Mouse (Mus musculus) midbrain, postnatal 0 days (tissue): ENCODE data around the gene Eefsec. TPM values are rescaled to one million over a fixed set of nuclear protein-coding genes. Genes with fewer than 3 reads are reported as not detected.

ENCODE experiments used
- ATAC-seq: fragments of 200-750 bp; cut with Nextera tagmentation; 2 replicates; pipeline ENCODE4 v1.8.0; 2017; ENCODE audit warnings: moderate number of reproducible peaks, mild to moderate bottlenecking, moderate TSS enrichment, moderate library complexity; ENCODE audit not compliant: low FRiP score
- DNase-seq: peaks from one replicate; pipeline ENCODE4 v3.0.0-alpha.2; 2015; ENCODE audit warnings: low spot score
- H3K27ac ChIP-seq: fragments of 300-500 bp; sonication (generic); 2 replicates; pipeline ENCODE4 v1.5.1; 2014; ENCODE audit warnings: low read depth, mild to moderate bottlenecking, low read length, mixed read lengths
- H3K27me3 ChIP-seq: fragments of 300-500 bp; sonication (generic); 2 replicates; pipeline ENCODE4 v1.6.1; 2014; ENCODE audit warnings: low read length, control low read depth, mixed read lengths; ENCODE audit not compliant: insufficient read depth
- H3K36me3 ChIP-seq: fragments of 300-500 bp; sonication (generic); 2 replicates; pipeline ENCODE4 v1.6.1; 2014; ENCODE audit warnings: low read length, control low read depth, mixed read lengths; ENCODE audit not compliant: insufficient read depth
- H3K4me1 ChIP-seq: fragments of 300-500 bp; sonication (generic); 2 replicates; pipeline ENCODE4 v1.6.1; 2014; ENCODE audit warnings: mild to moderate bottlenecking, control low read depth, antibody characterized with exemption, low read length, mixed read lengths; ENCODE audit not compliant: insufficient read depth
- H3K4me2 ChIP-seq: fragments of 300-500 bp; sonication (generic); 2 replicates; pipeline ENCODE4 v1.6.1; 2014; ENCODE audit warnings: low read depth, mild to moderate bottlenecking, low read length, mixed read lengths; ENCODE audit not compliant: poor library complexity, severe bottlenecking
- H3K4me3 ChIP-seq: fragments of 300-500 bp; sonication (generic); 2 replicates; pipeline ENCODE4 v1.5.1; 2014; ENCODE audit warnings: low read depth, mild to moderate bottlenecking, low read length, moderate library complexity
- H3K9ac ChIP-seq: fragments of 300-500 bp; sonication (generic); replicated peaks from 2 replicates; pipeline ENCODE4 v1.6.1; 2014; ENCODE audit warnings: mild to moderate bottlenecking, low read length, moderate library complexity, mixed read lengths; ENCODE audit not compliant: poor library complexity, severe bottlenecking
- H3K9me3 ChIP-seq: fragments of 300-500 bp; sonication (generic); 2 replicates; pipeline ENCODE4 v1.6.1; 2016; ENCODE audit warnings: low read length, control low read depth
- CTCF ChIP-seq: IDR thresholded peaks from 2 replicates; pipeline ENCODE4 v1.5.1; 2016; ENCODE audit warnings: antibody characterized with exemption, mild to moderate bottlenecking
- WGBS: fragments of 180-500 bp; shearing (Covaris S2); extraction: QIAGEN DNeasy Blood & Tissue Kit; methylation state at CpG from one replicate; pipeline ENCODE4 v1.1.7; 2014; 5-methylcytosine and 5-hydroxymethylcytosine counted together
- polyA plus RNA-seq: library from polyadenylated mRNA; unstranded; fragments of >200 nt; fragmentation: Nextera tagmentation; extraction: Ambion mirVana; gene quantifications from 2 replicates; pipeline ENCODE4 v1.2.1, GENCODE M21; 2015
- total RNA-seq: library from RNA; depleted of rRNA; stranded (reverse); fragments of >200 nt; gene quantifications from 2 replicates; pipeline ENCODE4 v1.2.3, GENCODE M21; 2014; rRNA removed

Eefsec gene
- total and polyA plus RNA-seq, 2 experiments from 2014 or later: 24.4 to 26.8 TPM

GRCm38 (mm10) chr6:88208321-88208720, 238.0 kb downstream of the Eefsec start:
- DNase-seq (no peak), ATAC-seq (no peak)
- WGBS: 94% methylated on average over 3 of the region's 3 CpGs
- H3K4me2 ChIP-seq: no peak overlapping the region
- peaks cover 38% of the 10 kb centered on the region for H3K27me3 ChIP-seq
- H3K27ac ChIP-seq: no peak overlapping the region
- H3K4me1 ChIP-seq: no peaks in the 10 kb centered on the region
- TF ChIP-seq CTCF: no peak
- H3K9ac ChIP-seq: no peak overlapping the region
- H3K9me3 ChIP-seq: no peaks in the 10 kb centered on the region
- H3K4me3 ChIP-seq: no peak overlapping the region
- no peaks in the 10 kb centered on the region for H3K36me3 ChIP-seq

- no peaks in the 10 kb centered on the region for H3K9me3 ChIP-seq
- H3K4me3 ChIP-seq: no peak overlapping the region
- no peak for ATAC-seq
- H3K27me3 ChIP-seq: peaks cover 38% of the 10 kb centered on the region
- no peak for TF ChIP-seq CTCF
- H3K36me3 ChIP-seq: no peaks in the 10 kb centered on the region
- no peak overlapping the region for H3K4me2 ChIP-seq
- no peak overlapping the region for H3K27ac ChIP-seq
- DNase-seq: no peak
- H3K9ac ChIP-seq: no peak overlapping the region
- H3K4me1 ChIP-seq: no peaks in the 10 kb centered on the region
- 83% methylated on average over 10 of the region's 10 CpGs for whole genome bisulfite sequencing
Measured at GRCm38 (mm10) chr6:88207403-88208033, 238.8 kb downstream of the Eefsec start.

Other genes starting within 250 kb of the Eefsec start
- not detected in 2 replicates for gene Dnajb8, start 224.3 kb downstream of the Eefsec start, total RNA-seq
- not detected in 2 replicates for gene Dnajb8, start 224.3 kb downstream of the Eefsec start, polyA plus RNA-seq
- gene Ruvbl1, start 18.9 kb upstream of the Eefsec start, total RNA-seq: 34.5 and 42.9 TPM in 2 replicates
- gene Ruvbl1, start 18.9 kb upstream of the Eefsec start, polyA plus RNA-seq: 67.6 and 73.5 TPM in 2 replicates
- gene Sec61a1, start 72.4 kb upstream of the Eefsec start, total RNA-seq: 192 and 199 TPM in 2 replicates
- gene Sec61a1, start 72.4 kb upstream of the Eefsec start, polyA plus RNA-seq: 131 TPM in 2 replicates
- 0.16 and 0.38 TPM in 2 replicates for gene Kbtbd12, start 191.4 kb upstream of the Eefsec start, total RNA-seq
- 0.25 TPM in 1 of 2 replicates, not detected in the other for gene Kbtbd12, start 191.4 kb upstream of the Eefsec start, polyA plus RNA-seq